Mouse (Mus musculus): ENCODE data around the gene Ppp2r5e.

Ppp2r5e gene

GRCm38 (mm10) chr12:75429685-75430396 lies 166.2 kb downstream of the Ppp2r5e start:
- DNase-seq (ENCODE audit: low read depth): no peak

GRCm38 (mm10) chr12:75428719-75429118 lies 167.3 kb downstream of the Ppp2r5e start:
- DNase-seq (ENCODE audit: low read depth): no peak

GRCm38 (mm10) chr12:75425882-75426281 lies 170.2 kb downstream of the Ppp2r5e start:
- no peak for DNase-seq (ENCODE audit: low read depth)

- no peak for DNase-seq (ENCODE audit: low read depth)
These were observed 171.2 kb downstream of the Ppp2r5e start for GRCm38 (mm10) chr12:75424817-75425216.

GRCm38 (mm10) chr12:75424359-75424758 lies 171.7 kb downstream of the Ppp2r5e start:
- no peak for DNase-seq (ENCODE audit: low read depth)

GRCm38 (mm10) chr12:75416681-75417080 lies 179.4 kb downstream of the Ppp2r5e start, which contains the start of gene Gphb5:
Gene Gphb5 (minus strand): TSS chr12:75416781.
- DNase-seq (ENCODE audit: low read depth): no peak

GRCm38 (mm10) chr12:75414991-75415390 lies 181.1 kb downstream of the Ppp2r5e start:
- no peak for DNase-seq (ENCODE audit: low read depth)

GRCm38 (mm10) chr12:75412964-75413363 lies 183.1 kb downstream of the Ppp2r5e start:
- DNase-seq (ENCODE audit: low read depth): no peak
